Mouse (Mus musculus): ENCODE results near the gene Slc22a22. TPM values are rescaled to one million over a fixed set of nuclear protein-coding genes. Genes with fewer than 3 reads are reported as not detected.

Gene Slc22a22
- polyA plus RNA-seq (2015; fragmentation: Nextera tagmentation; extraction: Ambion mirVana), result not detected in 2 replicates

DNA sequence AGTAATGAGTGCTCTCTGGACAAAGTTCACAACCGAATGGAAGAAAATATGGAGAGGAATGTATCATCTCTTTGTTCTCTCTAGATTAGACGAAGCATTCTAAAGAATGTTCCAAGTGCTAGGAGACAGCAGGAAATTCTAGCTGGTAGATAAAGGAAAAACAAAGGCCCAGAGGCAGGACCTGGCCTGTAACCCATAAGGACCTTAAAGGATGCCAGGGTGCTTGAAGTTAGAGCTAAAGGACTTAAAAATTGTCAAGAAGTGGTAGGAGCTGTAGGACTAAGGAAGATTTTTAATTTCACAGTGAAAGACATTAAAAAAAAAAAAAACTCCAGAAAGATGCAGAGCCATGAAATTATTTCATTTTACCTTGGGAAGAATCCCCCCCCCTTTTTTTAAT is at the start of gene Slc22a22:
Slc22a22 (minus strand) TSS at position 101 of the 400 bp plus-strand sequence.

All from urinary bladder, postnatal 0 days (tissue).